Mouse (Mus musculus) ES-E14 (cell line): ENCODE measurements at regions not wholly inside any gene's neighbourhood (a gene's known extent, or its start where the extent isn't known, plus 50 kb on each side); places are given as distances from the start of the nearest gene placed in this dataset.

Experiments used
- CHD2 ChIP-seq: IDR thresholded peaks from 2 replicates; pipeline ENCODE4 v1.6.1; 2014; ENCODE audit warnings: mild to moderate bottlenecking, low read depth, low read length, inconsistent platforms
- HCFC1 ChIP-seq: IDR thresholded peaks from 2 replicates; pipeline ENCODE4 v1.6.1; 2012; ENCODE audit warnings: low read length, inconsistent platforms, borderline replicate concordance; ENCODE audit not compliant: insufficient read depth
- MAFK ChIP-seq: IDR thresholded peaks from 2 replicates; pipeline ENCODE4 v1.6.1; 2014; ENCODE audit warnings: mild to moderate bottlenecking, low read depth, low read length, inconsistent platforms; ENCODE audit not compliant: insufficient read depth
- ZC3H11A ChIP-seq: IDR thresholded peaks from 2 replicates; pipeline ENCODE4 v1.6.1; 2012; ENCODE audit warnings: low read depth, mild to moderate bottlenecking, inconsistent platforms, low read length, borderline replicate concordance
- ZNF384 ChIP-seq: IDR thresholded peaks from 2 replicates; pipeline ENCODE4 v1.6.1; 2012; ENCODE audit warnings: low read depth, low read length, inconsistent platforms

- no peak for TF ChIP-seq HCFC1
- no peak for TF ChIP-seq ZC3H11A
- no peak for TF ChIP-seq ZNF384
- TF ChIP-seq CHD2 = no peak
- TF ChIP-seq MAFK = no peak
Measured at GRCm38 (mm10) chr5:119588340-119589272, 81.9 kb upstream of the Tbx3 start.
